Mouse (Mus musculus) heart, postnatal 14 days (tissue): ENCODE measurements around the gene Hps4. TPM values are rescaled to one million over a fixed set of nuclear protein-coding genes. Genes with fewer than 3 reads are reported as not detected.

ENCODE experiments used
- DNase-seq, 2 experiments: peaks; one replicate each; pipeline ENCODE4 v3.0.0; 2021 to 2022
- intact Hi-C: fragments of 180-260 bp; cut with DNase I; formaldehyde crosslinking; loops from one replicate; pipeline ENCODE4 v1.15.1; 2025
- total RNA-seq, 2 experiments: library from RNA; stranded (reverse); gene quantifications; 2 replicates each; pipeline ENCODE4 v1.2.3; 2021

Hps4 gene
- total RNA-seq, 2 experiments from 2014 or later: 14.6 to 15.9 TPM

DNA sequence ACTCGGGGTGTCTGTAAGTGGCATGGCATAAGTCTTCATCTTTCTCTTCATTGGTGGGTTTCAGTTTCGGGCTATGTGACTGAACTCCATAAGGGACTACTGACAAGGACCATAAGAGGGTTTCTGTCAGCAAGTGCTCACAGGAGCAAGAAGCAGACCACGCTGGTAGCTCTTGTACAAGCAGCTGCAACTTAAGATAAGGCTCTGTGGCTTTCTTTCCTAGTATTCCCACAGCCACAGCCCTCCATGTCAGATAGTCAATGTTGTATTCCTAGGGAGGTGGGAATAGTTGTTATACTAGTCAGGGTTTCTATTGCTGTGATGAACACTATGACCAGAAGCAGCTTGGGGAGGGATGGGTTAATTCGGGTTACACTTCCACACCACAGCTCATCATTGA is 16.6 kb downstream of the Hps4 start:
- no peak for DNase-seq
- intact Hi-C loops: no loop called here

DNA sequence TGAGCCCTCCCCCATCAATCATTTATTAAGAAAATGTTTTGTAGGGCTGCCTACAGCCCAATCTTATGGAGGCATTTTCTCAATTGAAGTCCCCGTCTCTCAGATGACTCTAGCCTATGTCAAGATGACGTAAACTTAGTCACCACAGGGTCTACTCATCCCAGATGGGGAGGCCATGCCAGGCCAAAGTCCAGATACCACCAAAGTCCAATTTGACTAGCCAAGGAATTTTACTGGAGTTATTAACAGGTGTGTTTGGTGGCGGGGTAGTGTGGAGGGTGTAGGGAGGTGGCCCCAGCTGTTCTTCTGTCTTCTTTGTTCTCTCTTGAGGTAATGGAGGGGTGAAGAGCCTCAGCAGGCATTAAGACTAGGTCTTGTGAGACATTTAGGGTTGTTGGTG is 17.2 kb downstream of the Hps4 start:
- intact Hi-C loops: no loop called here
- no peak for DNase-seq

DNA sequence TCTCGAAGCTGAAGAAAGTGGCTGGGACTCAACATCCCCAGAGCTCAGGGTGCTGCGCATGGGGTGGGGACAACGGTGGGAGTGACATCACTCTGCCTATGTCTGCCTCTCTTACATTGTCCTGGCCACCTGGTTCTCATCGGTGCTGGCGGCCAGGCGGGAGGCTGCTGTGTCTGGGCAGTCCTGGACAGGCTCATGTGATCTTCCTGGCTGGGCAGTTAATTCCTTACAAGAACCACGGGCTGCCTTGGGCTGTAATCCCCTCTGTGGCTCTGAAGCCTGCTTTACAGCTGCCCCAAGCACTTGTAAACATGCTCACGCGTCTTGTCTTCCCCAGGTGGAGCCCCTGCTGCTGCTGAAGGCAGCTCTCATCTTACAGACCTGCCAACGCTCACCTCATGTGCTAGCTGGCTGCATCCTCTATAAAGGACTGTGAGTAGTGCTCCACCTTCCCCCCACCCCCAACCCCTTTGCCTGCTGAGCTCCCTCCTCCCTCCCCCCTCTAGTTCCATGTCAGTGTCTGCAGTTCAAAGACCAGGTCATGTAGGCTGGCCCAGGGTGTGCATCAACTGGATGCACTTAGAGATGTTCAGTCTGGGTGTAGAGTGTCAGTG is 21.4 kb downstream of the Hps4 start:
- intact Hi-C loops: no loop called here
- no peak for DNase-seq

DNA sequence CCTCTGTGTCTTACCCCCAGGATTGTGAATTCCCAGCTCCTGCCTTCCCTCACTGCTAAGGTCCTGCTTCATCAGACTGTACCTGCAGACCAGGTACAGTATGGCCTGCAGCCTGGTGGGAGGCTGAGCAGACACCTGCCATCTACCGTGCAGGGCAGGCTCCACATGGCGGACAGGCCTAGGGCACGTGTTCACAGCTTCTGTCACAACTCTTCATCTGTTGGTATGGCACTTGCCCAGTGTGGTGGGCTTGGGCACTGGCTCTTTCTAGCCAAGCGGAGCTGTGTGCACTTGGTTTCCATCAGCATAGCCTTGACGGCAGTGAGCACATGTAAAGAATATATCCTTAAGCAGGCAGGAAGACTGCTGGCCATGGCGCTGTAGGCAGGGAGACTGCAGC is 24.0 kb downstream of the Hps4 start:
- intact Hi-C loops: no loop called here
- DNase-seq: no peak

DNA sequence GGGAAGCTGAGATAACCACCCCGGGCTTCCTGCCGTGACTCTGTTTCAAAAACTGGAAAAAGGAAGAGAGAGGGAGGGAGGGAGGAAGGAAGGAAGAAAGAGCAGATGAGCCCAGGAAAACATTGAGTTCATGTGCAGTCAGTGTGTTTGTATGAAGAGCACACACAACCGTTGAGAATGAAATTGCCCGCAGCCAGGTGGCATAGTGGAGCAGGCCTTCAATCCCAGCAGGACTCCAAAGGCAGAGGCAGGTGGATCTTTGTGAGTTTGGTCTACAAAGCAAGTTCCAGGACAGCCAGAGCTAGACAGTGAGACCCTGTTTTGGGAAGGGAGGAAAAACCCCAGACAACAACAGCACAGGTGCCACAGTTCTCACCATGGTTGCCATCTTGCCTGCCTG is 24.5 kb downstream of the Hps4 start:
- intact Hi-C loops: no loop called here
- no peak for DNase-seq

DNA sequence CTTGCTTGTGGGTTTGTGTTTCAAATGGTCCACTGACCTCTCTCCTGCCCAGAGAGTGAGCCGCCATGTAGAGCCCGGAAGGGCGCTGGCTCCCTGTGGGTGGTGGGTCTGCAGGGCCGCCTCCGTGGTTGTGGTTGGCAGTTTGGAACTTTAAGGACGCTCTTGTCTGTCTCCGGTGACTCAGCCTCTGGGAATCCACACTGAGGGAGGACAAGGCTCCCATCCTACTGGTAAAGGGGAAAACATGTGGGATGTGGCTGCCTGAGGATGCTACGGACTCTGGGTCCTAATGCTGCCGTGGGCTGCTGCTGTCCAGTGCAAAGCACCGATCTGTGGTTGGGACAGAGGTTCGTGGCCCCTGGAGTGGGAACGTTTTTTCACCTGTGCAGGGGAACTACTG is 25.0 kb downstream of the Hps4 start:
- intact Hi-C loops: no loop called here
- no peak for DNase-seq

DNA sequence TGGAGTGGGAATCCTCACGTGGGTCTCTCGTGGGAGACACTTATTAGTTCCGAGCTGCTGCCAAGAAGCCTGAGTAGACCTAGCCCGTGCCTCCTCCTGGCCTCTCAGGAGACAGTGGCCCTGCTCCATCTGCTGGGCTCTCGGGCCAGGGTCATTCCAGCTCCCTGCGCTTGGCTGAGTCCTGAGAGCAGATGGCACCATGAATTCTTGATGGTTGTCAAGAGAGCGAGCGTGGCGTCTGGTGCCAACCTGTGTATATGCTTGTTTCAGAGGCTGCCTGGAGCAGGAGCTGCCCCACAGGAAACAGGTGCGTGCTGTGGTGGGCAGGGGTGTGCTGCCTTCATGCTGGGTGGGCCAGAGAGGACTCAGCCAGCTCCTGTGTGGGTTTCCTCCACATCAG is 25.8 kb downstream of the Hps4 start:
- intact Hi-C loops: no loop called here
- no peak for DNase-seq

DNA sequence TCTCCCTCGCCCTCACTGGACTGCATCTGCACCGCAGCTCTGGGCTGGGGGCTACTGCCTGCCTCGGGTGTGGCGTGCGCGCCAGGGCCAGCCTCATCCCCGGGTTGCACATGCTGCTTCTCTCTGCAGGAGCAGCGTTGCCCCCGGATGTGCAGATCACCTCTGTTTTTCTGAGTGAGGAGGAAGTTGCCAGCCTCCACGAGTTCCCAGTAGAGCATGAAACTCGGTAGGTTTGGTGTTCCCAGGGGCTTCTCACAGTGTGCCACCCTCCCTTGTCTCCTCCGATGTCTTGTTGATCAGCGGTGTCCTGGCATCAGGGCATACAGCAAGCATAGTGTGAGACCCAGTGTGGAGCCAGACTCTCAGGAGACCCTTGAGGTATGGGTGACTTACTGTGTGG is 26.4 kb downstream of the Hps4 start:
- DNase-seq: no peak
- intact Hi-C loops: no loop called here

DNA sequence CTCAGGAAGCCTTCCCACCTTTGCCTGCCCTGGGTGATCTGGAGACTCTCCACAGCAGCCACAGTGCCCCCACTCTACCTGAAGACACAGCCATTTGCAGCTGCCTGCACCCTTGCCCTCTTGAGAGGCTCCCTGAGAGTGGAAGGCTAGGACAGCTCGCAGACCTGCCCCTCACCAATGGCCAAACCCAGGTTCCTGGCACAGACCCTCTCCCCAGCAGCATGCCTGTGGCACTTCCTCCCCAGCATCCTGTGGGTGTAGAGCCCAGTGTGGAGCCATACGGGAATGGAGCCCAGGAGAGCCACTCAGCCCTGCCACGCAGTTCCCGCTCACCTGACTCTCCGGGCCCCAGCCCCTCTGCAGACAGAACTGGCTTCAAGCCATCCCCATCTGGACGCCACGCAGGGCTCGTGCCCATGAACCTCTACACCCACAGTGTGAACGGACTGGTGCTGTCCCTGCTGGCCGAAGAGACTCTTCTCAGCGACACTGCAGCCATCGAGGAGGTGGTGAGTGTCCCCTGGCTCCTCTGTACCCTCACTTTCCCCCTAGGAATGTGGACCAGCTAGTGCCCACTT is 27.4 kb downstream of the Hps4 start:
- intact Hi-C loops: no loop called here
- DNase-seq: no peak

DNA sequence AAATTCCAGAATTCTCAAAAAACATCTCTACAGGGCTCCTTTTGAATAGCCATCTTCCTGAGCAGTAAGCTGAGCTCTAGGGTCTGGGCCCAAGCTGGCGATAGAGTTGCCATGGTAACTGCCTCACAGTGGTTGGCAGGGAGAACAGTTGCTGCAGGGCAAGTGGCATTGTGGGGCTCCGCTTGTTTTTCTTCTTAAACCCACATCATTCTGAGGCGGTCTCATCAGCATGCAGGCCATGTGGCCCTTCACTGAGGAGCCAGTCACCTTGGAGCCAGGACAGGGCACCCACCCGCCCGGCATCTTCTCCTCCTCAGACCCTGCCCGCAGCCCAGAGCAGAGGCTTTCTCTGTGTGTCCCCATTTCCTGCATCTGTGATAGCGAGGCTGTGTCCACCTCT is 29.1 kb downstream of the Hps4 start:
- intact Hi-C loops: no loop called here
- DNase-seq: no peak

DNA sequence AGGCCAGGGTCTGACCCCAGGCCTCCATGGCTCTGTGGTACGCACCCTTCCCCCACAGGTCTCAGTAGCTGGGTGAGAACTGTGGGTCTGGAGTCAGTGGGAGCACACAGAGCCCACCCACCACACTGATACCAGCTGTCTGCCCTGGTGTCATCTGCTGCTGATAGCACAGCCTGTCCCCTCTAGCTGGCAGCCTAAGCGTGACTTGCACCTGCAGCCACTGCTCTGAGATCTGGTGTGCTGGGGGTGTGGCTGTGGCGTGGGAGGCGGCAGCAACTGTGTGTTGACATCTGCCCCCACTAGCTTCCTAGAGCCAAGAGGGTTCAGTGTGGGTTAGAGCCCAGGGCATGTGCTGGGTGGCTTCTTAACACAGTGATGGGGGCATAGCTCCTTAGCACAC is 33.2 kb downstream of the Hps4 start:
- intact Hi-C loops: no loop called here
- no peak for DNase-seq

DNA sequence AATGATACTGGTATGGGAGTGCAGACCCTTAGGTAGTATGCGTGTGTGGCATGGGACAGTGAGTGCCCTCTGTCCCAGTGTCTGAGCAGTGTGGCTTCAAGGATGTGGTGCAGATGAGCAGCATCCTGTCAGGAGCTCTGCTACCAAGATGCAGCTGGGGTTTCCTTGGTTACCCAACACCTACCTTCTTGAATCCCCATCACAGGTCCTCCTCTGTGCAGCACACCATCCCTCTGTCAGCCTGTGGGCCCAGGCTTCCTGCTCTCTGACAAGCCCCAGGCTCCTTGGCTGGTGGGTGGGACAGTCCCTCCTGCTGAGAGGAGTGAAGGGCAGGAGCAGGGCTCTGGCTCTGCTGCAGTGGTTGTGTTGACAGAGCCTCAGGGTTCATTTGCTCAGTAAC is 34.5 kb downstream of the Hps4 start:
- no peak for DNase-seq
- intact Hi-C loops: no loop called here

DNA sequence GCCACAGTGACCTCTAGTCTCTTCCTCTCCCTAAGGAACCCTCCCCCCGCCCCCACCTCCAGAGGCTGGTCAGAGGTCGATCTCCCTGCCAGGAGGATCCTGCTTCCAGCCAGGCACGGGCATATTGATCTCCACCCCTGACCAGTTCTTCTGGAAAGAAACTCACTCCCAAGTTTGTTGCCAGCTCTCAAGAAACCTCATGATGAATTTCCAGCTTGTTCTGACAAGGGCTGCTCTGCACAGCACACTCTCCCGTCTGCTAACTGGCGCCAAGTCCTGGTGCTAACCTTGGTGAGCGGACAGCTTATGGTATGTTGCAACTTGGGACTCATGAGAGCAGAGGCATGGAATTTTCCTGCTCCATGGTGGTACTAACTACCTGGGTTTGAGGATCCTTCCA is 35.8 kb downstream of the Hps4 start:
- intact Hi-C loops: no loop called here

DNA sequence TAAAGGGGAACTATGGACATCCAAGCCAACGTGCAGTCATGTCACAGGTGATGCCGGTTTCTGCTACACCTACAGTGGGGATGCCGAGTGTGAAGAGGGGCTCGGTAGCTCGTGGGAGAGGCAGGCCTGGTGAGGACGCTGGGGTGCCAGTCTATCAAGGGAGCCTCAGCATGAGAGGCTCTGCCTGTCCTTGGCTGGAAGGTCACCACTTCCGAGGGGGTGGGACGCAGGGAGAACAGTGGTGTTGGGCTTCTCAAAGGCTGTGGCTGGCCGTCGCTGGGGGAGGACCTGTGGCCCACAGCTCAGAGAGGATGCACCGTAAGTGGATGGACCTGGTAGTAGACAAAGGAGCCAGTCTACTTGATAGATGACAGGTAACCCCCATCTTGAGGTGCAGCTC is 38.3 kb downstream of the Hps4 start:
- intact Hi-C loops: no loop called here
- no peak for DNase-seq

More for the DNA sequence above, 35.8 kb downstream of the Hps4 start:
- DNase-seq: no peak

DNA sequence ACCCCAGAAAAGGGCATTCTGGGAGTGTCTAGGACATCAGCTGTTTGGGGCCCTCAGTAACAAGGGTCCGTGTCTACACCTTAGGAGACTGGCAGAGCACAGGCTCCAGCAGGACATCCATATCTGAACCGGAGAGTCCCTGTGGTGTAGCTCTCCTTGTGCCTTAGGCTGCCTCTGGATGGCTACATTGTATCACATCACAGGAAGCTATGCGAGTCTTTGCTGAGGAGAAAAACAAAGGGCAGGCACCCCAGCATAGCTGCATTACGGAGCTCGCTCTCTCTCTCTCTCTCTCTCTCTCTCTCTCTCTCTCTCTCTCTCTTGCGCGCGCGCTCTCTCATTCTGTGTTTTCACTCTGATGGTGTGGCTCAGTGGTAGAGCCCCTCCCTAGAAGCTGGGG is 39.2 kb downstream of the Hps4 start:
- no peak for DNase-seq
- intact Hi-C loops: no loop called here

DNA sequence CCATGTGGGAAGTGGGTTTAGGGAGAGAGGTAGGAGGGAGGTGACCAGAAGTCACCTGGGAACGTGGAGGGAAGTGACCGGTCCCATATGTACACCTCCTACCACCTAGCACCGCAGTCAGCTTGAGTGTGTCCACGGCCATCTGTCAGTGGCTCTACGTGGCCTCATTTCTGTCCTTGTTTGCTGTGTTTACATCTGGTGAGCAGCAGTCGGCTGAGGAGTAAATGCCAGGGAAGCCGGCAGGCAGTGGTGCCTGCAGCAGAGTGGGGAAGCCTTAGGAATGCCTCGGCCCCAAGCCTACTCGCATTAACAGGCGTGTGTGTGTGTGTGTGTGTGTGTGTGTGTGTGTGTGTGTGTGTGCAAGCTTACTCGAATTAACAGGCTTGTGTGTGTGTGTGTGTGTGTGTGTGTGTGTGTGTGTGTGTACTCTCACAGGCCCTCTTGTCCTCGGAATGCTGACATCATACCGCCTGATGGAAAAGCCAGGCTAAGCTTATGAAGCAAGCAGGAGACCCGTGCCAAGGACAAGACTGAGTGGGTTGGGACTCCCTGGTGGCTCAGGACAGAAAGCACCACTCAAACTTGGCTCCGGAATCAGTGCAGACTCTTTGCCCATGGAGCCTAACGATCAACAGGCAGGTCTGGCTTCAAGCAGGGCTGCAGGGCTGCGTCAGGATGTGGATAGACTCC is 39.9 kb downstream of the Hps4 start:
- DNase-seq: peak; percentile 33 to 48
- intact Hi-C loops: no loop called here

DNA sequence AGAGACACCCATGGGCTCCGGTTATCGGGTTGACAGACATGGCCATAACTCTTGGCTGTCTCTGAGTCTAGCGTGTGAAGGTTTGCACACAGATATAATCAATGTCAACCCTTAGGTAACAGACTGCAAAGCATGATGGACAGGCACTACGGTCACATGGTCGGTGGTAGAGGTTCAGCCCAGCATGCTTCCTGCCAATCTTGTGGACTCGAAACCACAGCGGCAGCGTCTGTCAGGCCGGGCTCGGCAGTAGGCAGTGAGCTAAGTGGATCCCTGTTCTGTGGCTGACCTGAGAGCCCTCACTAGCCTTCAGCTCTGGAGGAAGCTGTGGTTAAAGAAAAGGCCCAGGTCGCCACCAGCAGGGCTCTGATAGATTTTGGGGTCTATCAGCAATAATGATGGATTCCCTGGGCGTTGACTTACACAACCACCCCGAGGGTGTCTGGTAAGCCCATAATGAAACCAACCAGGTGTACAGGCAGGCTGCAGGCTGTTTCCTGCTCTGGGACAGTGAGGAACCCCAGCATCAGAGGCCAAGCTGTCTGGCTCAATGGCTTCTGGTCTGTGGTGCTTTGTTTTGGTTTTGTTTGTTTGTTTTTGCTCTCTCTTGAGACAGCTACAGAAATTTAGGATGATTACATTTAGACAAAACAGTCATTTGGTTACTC is 42.1 kb downstream of the Hps4 start:
- intact Hi-C loops: no loop called here
- no peak for DNase-seq

DNA sequence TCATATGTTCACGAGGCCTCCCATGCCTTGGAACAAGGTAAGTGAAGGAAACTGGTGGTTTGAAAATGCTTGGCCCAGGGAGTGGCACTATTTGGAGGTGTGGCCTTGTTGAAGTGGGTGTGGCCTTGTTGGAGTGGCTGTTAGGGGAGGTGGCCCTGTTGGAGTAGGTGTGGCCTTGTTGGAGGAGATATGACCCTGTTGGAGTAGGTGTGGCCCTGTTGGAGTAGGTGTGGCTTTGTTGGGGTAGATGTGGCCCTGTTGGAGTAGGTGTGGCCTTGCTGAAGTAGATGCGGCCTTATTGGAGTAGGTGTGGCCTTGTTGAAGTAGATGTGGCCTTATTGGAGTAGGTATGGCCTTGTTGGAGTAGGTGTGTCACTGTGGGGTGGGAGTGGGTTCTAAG is 43.1 kb downstream of the Hps4 start:
- DNase-seq: no peak
- intact Hi-C loops: no loop called here

DNA sequence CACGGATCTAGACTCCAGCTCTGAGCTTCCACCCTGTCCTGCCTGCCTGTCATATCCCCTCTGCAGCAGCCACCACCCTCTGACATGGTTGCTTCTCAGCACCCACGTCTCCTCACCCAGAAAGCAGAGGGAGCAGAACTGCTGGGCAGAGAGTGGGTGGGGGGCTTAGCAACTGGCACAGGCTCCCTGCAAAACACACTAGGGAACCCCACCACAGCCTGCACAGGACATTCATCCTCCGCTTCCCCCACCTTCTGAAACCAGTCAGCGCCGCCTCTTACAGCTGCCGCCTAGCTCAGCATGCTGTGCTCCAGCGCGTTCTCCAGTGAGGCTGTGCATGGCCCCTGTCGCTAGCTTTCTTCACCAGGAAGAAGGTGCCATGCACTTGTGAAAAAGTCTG is 46.5 kb downstream of the Hps4 start:
- intact Hi-C loops: no loop called here
- no peak for DNase-seq

DNA sequence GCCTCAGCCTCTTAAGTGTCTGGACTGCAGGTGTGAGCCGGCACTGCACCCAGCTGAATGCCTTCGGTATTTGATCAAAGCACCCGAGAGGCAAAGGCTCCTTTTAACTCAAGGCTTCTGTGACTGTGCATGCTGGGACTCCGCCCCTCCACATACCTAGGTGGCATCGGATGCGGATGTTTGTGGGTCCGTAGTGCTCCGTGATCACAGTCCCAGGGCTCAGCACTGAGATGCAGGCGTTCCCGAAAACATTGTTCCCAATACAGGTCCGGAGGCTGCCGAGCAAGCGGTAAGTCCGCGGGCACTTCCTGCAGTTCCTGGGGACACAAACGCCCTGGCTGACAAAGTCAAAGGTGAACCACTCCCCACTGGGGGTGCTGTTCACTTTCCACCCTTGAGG is 48.1 kb downstream of the Hps4 start:
- intact Hi-C loops: no loop called here
- no peak for DNase-seq

DNA sequence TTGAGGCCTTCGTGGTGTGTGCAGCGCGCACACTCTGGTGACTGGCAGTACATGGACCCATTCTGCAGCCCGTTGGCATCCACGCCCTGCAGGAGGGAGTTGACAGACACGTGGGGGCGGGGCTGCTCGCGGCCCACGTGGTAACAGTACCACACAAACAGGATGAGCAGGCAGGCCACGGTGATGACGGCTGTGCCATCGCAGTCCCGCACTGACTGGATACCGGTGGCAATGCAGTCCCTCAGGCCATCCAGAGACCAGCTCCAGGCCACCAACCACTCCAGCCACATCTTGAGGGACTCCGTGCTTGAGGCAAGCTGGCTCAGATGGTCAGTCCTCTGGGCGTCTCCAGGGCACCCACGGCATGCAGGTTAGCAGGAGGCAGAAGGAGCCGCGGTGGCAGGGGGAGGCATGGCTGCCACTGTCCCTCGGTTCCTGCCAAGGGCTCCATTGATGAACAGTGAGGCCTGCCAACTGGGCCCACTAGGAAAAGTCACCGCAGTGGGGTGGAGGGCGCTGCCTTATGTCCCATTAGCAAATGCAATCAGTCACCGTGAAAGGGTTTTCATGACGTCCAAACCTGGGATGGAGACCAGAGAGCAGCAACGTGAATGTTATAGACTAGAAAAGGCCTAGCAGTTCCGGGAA is 48.9 kb downstream of the Hps4 start:
- intact Hi-C loops: no loop called here
- no peak for DNase-seq
